Mouse (Mus musculus) lung, adult 2 months (tissue): ENCODE data around the gene Mtfr1l.

Source experiments
- CTCF ChIP-seq: fragments of 200-500 bp; IDR thresholded peaks from 2 replicates; pipeline ENCODE4 v1.5.1; 2011; ENCODE audit warnings: mild to moderate bottlenecking, low read length, control low read depth; ENCODE audit not compliant: insufficient read depth
- POLR2A ChIP-seq: fragments of 200-500 bp; IDR thresholded peaks from 2 replicates; pipeline ENCODE4 v1.6.1; 2011; ENCODE audit warnings: low read depth, mild to moderate bottlenecking, control low read depth, low read length, borderline replicate concordance; ENCODE audit errors: extremely low read depth

DNA sequence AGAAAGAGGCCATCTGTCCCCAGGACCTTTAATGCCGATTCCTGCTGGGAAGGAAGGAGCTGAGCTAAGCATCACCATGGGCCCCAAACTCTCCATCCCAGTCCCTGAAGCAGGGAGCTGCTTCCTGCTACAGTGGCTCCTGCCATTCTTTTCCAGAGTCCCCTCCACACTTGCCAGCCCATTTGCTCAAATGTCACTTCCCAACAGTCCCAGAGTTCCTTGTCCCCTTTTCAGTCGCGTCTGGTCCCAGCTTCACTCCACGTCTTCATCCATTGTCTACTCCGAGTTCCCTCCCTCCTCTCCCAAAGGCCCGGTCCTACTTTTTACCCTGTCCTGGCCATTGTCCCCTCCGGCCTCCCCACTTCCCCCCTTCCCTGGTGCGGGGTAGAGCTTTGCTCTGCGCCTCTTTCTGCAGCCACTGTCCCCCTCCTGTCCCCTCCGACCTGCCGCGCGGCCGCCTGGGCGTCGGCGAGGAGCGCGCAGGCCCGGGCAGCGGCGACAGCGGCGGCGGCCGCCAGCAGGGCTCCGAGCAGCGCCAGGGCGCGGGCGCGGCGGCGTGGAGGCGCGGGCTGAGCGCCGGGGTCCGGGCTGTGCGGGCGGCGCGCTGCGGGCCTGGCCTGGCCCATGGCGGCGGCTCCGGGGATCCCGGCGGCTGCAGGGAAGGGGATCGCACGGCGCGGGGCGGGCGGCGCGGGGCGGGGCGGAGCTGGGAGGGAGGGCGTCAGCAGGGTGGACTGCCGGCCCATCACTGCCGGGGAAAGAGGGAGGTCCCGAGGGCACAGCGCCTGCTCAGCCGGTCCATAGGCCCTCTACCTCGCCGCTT, 16.5 kb upstream of the Mtfr1l start, which contains the start of gene Selenon:
- TF ChIP-seq CTCF (no peak), POLR2A (no peak)
